Mouse (Mus musculus): ENCODE measurements around the gene Gm21996.
"Not testable (repeated sequence)": the region's sequence is repeated elsewhere in the genome, so short reads cannot be mapped to it uniquely, and the experiment has no call there.

Gm21996 gene

GRCm38 (mm10) chrY:89745432-89745831 is at the start of gene Gm21996:
Gm21996 (minus strand) TSS chrY:89745532.
- DNase-seq, result not testable (repeated sequence)
